ENCODE assay signal across 8 mouse cellular contexts in genomic region chr12:105013065-105013464, GRCm38 (mm10). TPM values are rescaled to one million over a fixed set of nuclear protein-coding genes. Genes with fewer than 3 reads are reported as not detected.
DNase-seq lines count a peak whose midpoint lies in the region; ATAC-seq and TF ChIP-seq lines count a peak whose summit lies in the region.

No protein-coding gene starts in this region.

- no peak for ATAC-seq in heart, embryonic 15.5 days (replicated peaks; ENCODE audit: insufficient number of reproducible peaks, insufficient read depth, low FRiP score, low read depth)
- peak; percentile 59 for ATAC-seq in monocyte, adult 5-6 weeks (replicated peaks; ENCODE audit: insufficient number of reproducible peaks, low FRiP score, low TSS enrichment, poor library complexity, severe bottlenecking)

- H3K4me1 ChIP-seq in heart, embryonic 15.5 days (replicated peaks) = peaks cover 26% of the 10 kb centered on the region
- peaks cover 43% of the 10 kb centered on the region for H3K4me1 ChIP-seq in limb, embryonic 10.5 days

- H3K9ac ChIP-seq in heart, embryonic 15.5 days = no peak overlapping the region

- 0 out of 2 replicates have a peak overlapping the region, but pooled peaks have one; percentile 10 for H3K27ac ChIP-seq in layer of hippocampus, adult 2 months
- no peak overlapping the region for H3K27ac ChIP-seq in heart, embryonic 15.5 days
- H3K27ac ChIP-seq in limb, embryonic 10.5 days = peak overlapping the region; percentile 46; the same call in 1 of the 2 replicates

- H3K9me3 ChIP-seq in heart, embryonic 15.5 days (replicated peaks) = no peaks in the 10 kb centered on the region
- no peaks in the 10 kb centered on the region for H3K9me3 ChIP-seq in limb, embryonic 10.5 days (replicated peaks)

- WGBS in heart, embryonic 15.5 days = 16% methylated on average over 17 of the region's 17 CpGs
- 34% methylated on average over 17 of the region's 17 CpGs for WGBS in limb, embryonic 10.5 days

- peaks cover 23% of the 10 kb centered on the region; the same call in 1 of the 2 replicates for H3K27me3 ChIP-seq in heart, embryonic 15.5 days
- peaks cover 45% of the 10 kb centered on the region for H3K27me3 ChIP-seq in limb, embryonic 10.5 days (ENCODE audit: low read depth, poor library complexity, severe bottlenecking)

- peak overlapping the region; percentile 11; the same call in 1 of the 2 replicates for H3K4me3 ChIP-seq in layer of hippocampus, adult 2 months
- H3K4me3 ChIP-seq in heart, embryonic 15.5 days = peak overlapping the region; percentile 16; the same call in 1 of the 2 replicates
- H3K4me3 ChIP-seq in limb, embryonic 10.5 days = peak overlapping the region; percentile 25

- peak in 1 of 2 experiments; percentile 34 for DNase-seq in layer of hippocampus, adult 2 months (ENCODE audit: low spot score in 2 of 2)
- no peak for DNase-seq in layer of hippocampus, postnatal 14 days (ENCODE audit: low spot score in 2 of 2)
- DNase-seq in c-Kit-positive CD71-negative TER-119-negative erythroid progenitor cells, embryonic 14.5 days (ENCODE audit: low read depth) = peak; percentile 97
- no peak for DNase-seq in limb, embryonic 10.5 days (ENCODE audit: low spot score)
- peak; percentile 80 to 86 for DNase-seq in thymus, adult 18-20 months
- no peak for DNase-seq in cerebellum, postnatal 25 days

- TF ChIP-seq CTCF in layer of hippocampus, adult 2 months (conservative IDR thresholded peaks at IDR 0.05) = no peak

- H3K4me2 ChIP-seq in heart, embryonic 15.5 days = peak overlapping the region; percentile 50

- no peaks in the 10 kb centered on the region for H3K36me3 ChIP-seq in heart, embryonic 15.5 days
- H3K36me3 ChIP-seq in limb, embryonic 10.5 days = no peaks in the 10 kb centered on the region

RNA-seq across cellular contexts. Expression of gene Syne3, which starts 3.5 kb away (rescaled TPM):
- 1 to 10 TPM; 1.7 to 1.8 TPM for total RNA-seq in layer of hippocampus, adult 2 months (2021)
- total RNA-seq in layer of hippocampus, postnatal 14 days (2021) = 1 to 10 TPM; 1.2 to 2.1 TPM
- 1.6 and 2.0 TPM in 2 replicates for polyA plus RNA-seq in heart, embryonic 15.5 days (2015; fragmentation: Nextera tagmentation; extraction: Ambion mirVana)
- 0.09 and 0.25 TPM in 2 replicates for polyA plus RNA-seq in limb, embryonic 10.5 days (2016; fragmentation: Nextera tagmentation; extraction: Ambion mirVana)
- 44.7 to 96.7 TPM (median 53.9 TPM) in 3 replicates for total RNA-seq in monocyte, adult 5-6 weeks (2017)

RNA-seq across cellular contexts. Expression of gene Glrx5, which starts 19.4 kb away (rescaled TPM):
- 10 to 100 TPM; 43.9 to 47.0 TPM for total RNA-seq in layer of hippocampus, adult 2 months (2021)
- total RNA-seq in layer of hippocampus, postnatal 14 days (2021) = 10 to 100 TPM; 57.1 to 65.6 TPM
- polyA plus RNA-seq in heart, embryonic 15.5 days (2015; fragmentation: Nextera tagmentation; extraction: Ambion mirVana) = 155 and 163 TPM in 2 replicates
- polyA plus RNA-seq in limb, embryonic 10.5 days (2016; fragmentation: Nextera tagmentation; extraction: Ambion mirVana) = 215 and 255 TPM in 2 replicates
- total RNA-seq in monocyte, adult 5-6 weeks (2017) = 6.8 to 10.9 TPM (median 10.2 TPM) in 3 replicates

Comparison
In these comparisons a context has a peak if more than half of its experiments do, and no peak if none do; other contexts are left out.
1. DNase-seq: peak in c-Kit-positive CD71-negative TER-119-negative erythroid progenitor cells, embryonic 14.5 days (single experiment) and thymus, adult 18-20 months (2 of 2); none in layer of hippocampus, postnatal 14 days (0 of 2), limb, embryonic 10.5 days (single experiment) and cerebellum, postnatal 25 days (0 of 2).
2. RNA of gene Syne3, which starts 3.5 kb away (total RNA-seq): 44.7 to 96.7 TPM in monocyte, adult 5-6 weeks; 1.2 to 2.1 TPM in layer of hippocampus, postnatal 14 days and 1.7 to 1.8 TPM in layer of hippocampus, adult 2 months; every median in the first group is over 10 times any median in the second.
3. Peak in every context shown above with its lines, with median percentiles within 50 percentile points of each other: H3K4me3 ChIP-seq.